Mouse (Mus musculus) midbrain, embryonic 14.5 days (tissue): ENCODE results near the gene Nrip1. TPM values are rescaled to one million over a fixed set of nuclear protein-coding genes. Genes with fewer than 3 reads are reported as not detected.

Source experiments
- ATAC-seq: fragments of 200-750 bp; cut with Nextera tagmentation; 2 replicates; pipeline ENCODE4 v1.8.0; 2017; ENCODE audit warnings: moderate number of reproducible peaks, moderate library complexity; ENCODE audit not compliant: low FRiP score, low TSS enrichment
- DNase-seq: peaks from one replicate; pipeline ENCODE4 v3.0.0-alpha.2; 2015
- H3K27ac ChIP-seq: fragments of 300-500 bp; sonication (generic); replicated peaks from 2 replicates; pipeline ENCODE4 v1.5.1; 2014; ENCODE audit warnings: mild to moderate bottlenecking, low read depth, low read length, moderate library complexity
- H3K27me3 ChIP-seq: fragments of 300-500 bp; sonication (generic); 2 replicates; pipeline ENCODE4 v1.6.1; 2014; ENCODE audit warnings: low read length, control low read depth, mixed read lengths; ENCODE audit not compliant: control insufficient read depth, insufficient read depth
- H3K36me3 ChIP-seq: fragments of 300-500 bp; sonication (generic); 2 replicates; pipeline ENCODE4 v1.6.1; 2014; ENCODE audit warnings: low read length, control low read depth; ENCODE audit not compliant: control insufficient read depth, insufficient read depth
- H3K4me1 ChIP-seq: fragments of 300-500 bp; sonication (generic); 2 replicates; pipeline ENCODE4 v1.6.1; 2014; ENCODE audit warnings: mild to moderate bottlenecking, antibody characterized with exemption, low read length, control low read depth; ENCODE audit not compliant: control insufficient read depth, insufficient read depth
- H3K4me2 ChIP-seq: fragments of 300-500 bp; sonication (generic); 2 replicates; pipeline ENCODE4 v1.6.1; 2014; ENCODE audit warnings: mild to moderate bottlenecking, low read length, moderate library complexity
- H3K4me3 ChIP-seq: fragments of 300-500 bp; sonication (generic); replicated peaks from 2 replicates; pipeline ENCODE4 v1.5.1; 2014; ENCODE audit warnings: low read depth, low read length
- H3K9ac ChIP-seq: fragments of 300-500 bp; sonication (generic); replicated peaks from 2 replicates; pipeline ENCODE4 v1.6.1; 2014; ENCODE audit warnings: mild to moderate bottlenecking, low read length, moderate library complexity
- H3K9me3 ChIP-seq: fragments of 300-500 bp; sonication (generic); 2 replicates; pipeline ENCODE4 v1.6.1; 2016; ENCODE audit warnings: low read length, control low read depth, mixed read lengths; ENCODE audit not compliant: control insufficient read depth
- WGBS: fragments of 180-500 bp; shearing (Covaris S2); extraction: QIAGEN DNeasy Blood & Tissue Kit; methylation state at CpG from one replicate; pipeline ENCODE4 v1.1.7; 2014; 5-methylcytosine and 5-hydroxymethylcytosine counted together
- polyA plus RNA-seq: library from polyadenylated mRNA; unstranded; fragments of >200 nt; fragmentation: Nextera tagmentation; extraction: Ambion mirVana; gene quantifications from 2 replicates; pipeline ENCODE4 v1.2.1, GENCODE M21; 2014

The Nrip1 gene
- polyA plus RNA-seq, 1 experiment from 2014 or later, result 34.7 TPM

GRCm38 (mm10) chr16:76332127-76332526, 41.5 kb downstream of the Nrip1 start:
- 24% methylated on average over 7 of the region's 7 CpGs for WGBS
- no peak for DNase-seq
- H3K4me1 ChIP-seq, result no peaks in the 10 kb centered on the region
- H3K9ac ChIP-seq, result no peak overlapping the region
- H3K27me3 ChIP-seq, result no peaks in the 10 kb centered on the region
- no peak overlapping the region for H3K4me3 ChIP-seq
- H3K4me2 ChIP-seq, result no peak overlapping the region
- ATAC-seq, result no peak
- no peaks in the 10 kb centered on the region for H3K9me3 ChIP-seq
- H3K27ac ChIP-seq, result no peak overlapping the region
- H3K36me3 ChIP-seq, result 0 out of 2 replicates have a peak, but pooled peaks cover 2% of the 10 kb centered on the region

GRCm38 (mm10) chr16:76331231-76331630, 42.4 kb downstream of the Nrip1 start:
- Histone ChIP-seq H3K4me1 (no peaks in the 10 kb centered on the region), H3K4me2 (no peak overlapping the region), H3K9ac (no peak overlapping the region), H3K27ac (no peak overlapping the region), H3K9me3 (no peaks in the 10 kb centered on the region), H3K4me3 (no peak overlapping the region), H3K36me3 (no peaks in the 10 kb centered on the region), H3K27me3 (no peaks in the 10 kb centered on the region)
- 93% methylated on average over 7 of the region's 7 CpGs for WGBS
- no peak for ATAC-seq
- no peak for DNase-seq

GRCm38 (mm10) chr16:76325315-76325710, 48.3 kb downstream of the Nrip1 start:
- Histone ChIP-seq H3K9me3 (no peaks in the 10 kb centered on the region), H3K4me3 (no peak overlapping the region), H3K4me1 (peaks cover 26% of the 10 kb centered on the region), H3K27ac (no peak overlapping the region), H3K9ac (no peak overlapping the region), H3K36me3 (no peaks in the 10 kb centered on the region), H3K27me3 (no peaks in the 10 kb centered on the region), H3K4me2 (no peak overlapping the region)
- DNase-seq, result no peak
- 90% methylated on average over 3 of the region's 3 CpGs for WGBS
- ATAC-seq, result no peak

GRCm38 (mm10) chr16:76324411-76325314, 49.0 kb downstream of the Nrip1 start:
- no peaks in the 10 kb centered on the region for H3K9me3 ChIP-seq
- no peak overlapping the region for H3K4me2 ChIP-seq
- no peak overlapping the region for H3K4me3 ChIP-seq
- H3K27ac ChIP-seq, result no peak overlapping the region
- H3K4me1 ChIP-seq, result peaks cover 32% of the 10 kb centered on the region
- 87% methylated on average over 3 of the region's 4 CpGs for WGBS
- H3K27me3 ChIP-seq, result no peaks in the 10 kb centered on the region
- no peaks in the 10 kb centered on the region for H3K36me3 ChIP-seq
- DNase-seq (no peak), ATAC-seq (no peak)
- H3K9ac ChIP-seq, result no peak overlapping the region

- Histone ChIP-seq H3K9ac (no peak overlapping the region), H3K4me2 (no peak overlapping the region), H3K9me3 (no peaks in the 10 kb centered on the region), H3K4me1 (peaks cover 41% of the 10 kb centered on the region), H3K27me3 (no peaks in the 10 kb centered on the region), H3K27ac (no peak overlapping the region), H3K36me3 (no peaks in the 10 kb centered on the region), H3K4me3 (no peak overlapping the region)
- WGBS, result 67% methylated on average over 4 of the region's 4 CpGs
- DNase-seq, result no peak
- ATAC-seq, result no peak
Measured at GRCm38 (mm10) chr16:76323594-76324307, 49.9 kb downstream of the Nrip1 start.

GRCm38 (mm10) chr16:76323141-76323540, 50.5 kb downstream of the Nrip1 start:
- DNase-seq (no peak), ATAC-seq (no peak)
- H3K4me1 ChIP-seq, result peaks cover 47% of the 10 kb centered on the region
- H3K27me3 ChIP-seq, result no peaks in the 10 kb centered on the region
- WGBS, result 93% methylated on average over 2 of the region's 2 CpGs
- no peak overlapping the region for H3K9ac ChIP-seq
- H3K9me3 ChIP-seq, result no peaks in the 10 kb centered on the region
- H3K36me3 ChIP-seq, result no peaks in the 10 kb centered on the region
- no peak overlapping the region for H3K4me3 ChIP-seq
- no peak overlapping the region for H3K27ac ChIP-seq
- no peak overlapping the region for H3K4me2 ChIP-seq

GRCm38 (mm10) chr16:76321527-76322165, 52.0 kb downstream of the Nrip1 start:
- peak; percentile 76; the same call in 1 of the 2 replicates for ATAC-seq
- Histone ChIP-seq H3K27ac (peak overlapping the region; percentile 71), H3K4me1 (peaks cover 51% of the 10 kb centered on the region), H3K4me3 (peak overlapping the region; percentile 10; the same call in 1 of the 2 replicates), H3K9me3 (no peaks in the 10 kb centered on the region), H3K27me3 (no peaks in the 10 kb centered on the region), H3K36me3 (no peaks in the 10 kb centered on the region), H3K4me2 (peak overlapping the region; percentile 46), H3K9ac (peak overlapping the region; percentile 32; the same call in 1 of the 2 replicates)
- DNase-seq, result peak; percentile 83
- 1% methylated on average over 11 of the region's 11 CpGs for WGBS

- Histone ChIP-seq H3K4me2 (peak overlapping the region; percentile 27), H3K9me3 (no peaks in the 10 kb centered on the region), H3K27me3 (no peaks in the 10 kb centered on the region), H3K4me1 (peaks cover 51% of the 10 kb centered on the region), H3K4me3 (no peak overlapping the region), H3K36me3 (no peaks in the 10 kb centered on the region), H3K27ac (peak overlapping the region; percentile 75), H3K9ac (no peak overlapping the region)
- 27% methylated on average over 5 of the region's 5 CpGs for WGBS
- ATAC-seq (no peak), DNase-seq (no peak)
Measured at GRCm38 (mm10) chr16:76320118-76320473, 53.5 kb downstream of the Nrip1 start.
